Mouse (Mus musculus) right cerebral cortex, adult 18-20 months (tissue): ENCODE data around the gene Dach1.

Source experiments
- DNase-seq: peaks from one replicate; pipeline ENCODE4 v3.0.0; 2022; ENCODE audit warnings: mixed read lengths

Dach1 gene

DNA sequence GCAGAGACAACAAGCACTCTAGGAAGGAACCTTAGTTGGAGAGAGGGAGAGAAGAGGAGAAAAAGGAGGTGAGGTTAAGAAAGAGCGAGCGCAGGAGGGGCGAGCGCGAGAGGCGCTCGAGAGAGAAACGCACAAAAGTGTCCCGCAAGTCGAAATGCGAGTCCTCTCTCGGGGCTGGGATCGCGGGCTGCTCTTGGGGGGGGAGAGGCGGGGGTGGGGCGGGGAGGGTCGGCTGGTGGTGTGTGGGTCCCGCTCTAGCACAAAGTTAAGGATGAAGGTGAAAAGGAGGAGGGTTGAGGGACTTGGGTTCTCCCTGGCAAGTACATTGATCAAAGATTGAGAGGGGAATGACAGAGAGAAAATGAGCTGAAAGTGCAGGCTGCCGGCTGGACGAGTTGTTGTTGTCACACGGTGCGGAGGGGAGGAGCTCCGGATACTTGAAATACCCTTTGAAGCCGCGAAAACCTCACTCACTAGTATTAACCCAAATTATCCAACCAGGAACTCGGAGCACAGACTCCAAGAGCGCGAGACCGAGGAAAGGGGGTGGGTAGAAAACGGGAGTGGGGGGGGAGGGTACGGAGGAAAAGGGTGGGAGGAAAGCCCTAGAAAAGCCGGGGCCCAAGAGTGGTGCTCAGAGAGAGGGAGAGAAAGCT is at the start of gene Dach1:
Gene Dach1, minus strand, starts transcription at position 345 of the 656 bp plus-strand sequence.
- peak; percentile 38 for DNase-seq

GRCm38 (mm10) chr14:98200089-98200488 is 30.5 kb upstream of the Dach1 start:
- DNase-seq: no peak

DNA sequence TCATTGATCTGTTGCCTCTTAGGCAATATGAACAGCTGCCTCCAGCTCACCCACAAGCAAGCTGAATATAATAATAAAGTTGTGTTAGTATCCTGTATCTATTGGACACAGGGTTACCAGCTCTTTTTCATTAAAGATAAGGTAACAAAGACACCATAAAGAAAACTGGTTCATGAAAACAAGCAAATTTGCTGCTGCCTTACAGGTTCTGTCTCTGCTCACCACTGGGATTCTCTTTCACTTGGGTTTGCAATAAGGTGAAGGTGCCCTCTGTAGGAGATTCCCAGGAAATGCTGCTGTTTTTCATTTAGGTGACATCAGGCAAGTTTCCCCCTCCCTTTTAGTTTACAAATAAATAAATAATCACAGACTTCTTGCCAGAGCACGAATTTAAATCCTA is 12.0 kb upstream of the Dach1 start:
- DNase-seq: no peak

GRCm38 (mm10) chr14:98173831-98174230 is 4.3 kb upstream of the Dach1 start:
- no peak for DNase-seq

- DNase-seq: no peak
Observed at GRCm38 (mm10) chr14:98172394-98172905, 2.9 kb upstream of the Dach1 start.

DNA sequence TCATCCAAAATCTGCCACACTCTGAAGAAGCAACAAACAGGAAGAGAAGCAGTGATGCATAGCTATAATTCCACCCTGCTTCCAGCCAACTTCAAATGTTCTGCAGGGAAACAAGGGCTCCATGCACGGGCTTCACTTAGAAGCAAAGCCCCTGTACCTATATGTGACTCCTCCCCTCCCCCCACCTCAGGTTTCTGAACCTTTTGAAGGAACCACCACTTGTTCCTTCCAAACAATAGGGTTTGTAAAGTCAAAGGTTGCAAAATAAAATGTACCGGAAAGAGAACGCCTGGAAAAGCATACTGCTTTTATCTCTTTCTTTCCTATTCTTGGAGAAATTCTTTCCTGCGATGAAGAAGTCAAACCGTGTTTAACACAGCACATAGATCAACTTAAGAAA is 2.3 kb upstream of the Dach1 start:
- DNase-seq: no peak

DNA sequence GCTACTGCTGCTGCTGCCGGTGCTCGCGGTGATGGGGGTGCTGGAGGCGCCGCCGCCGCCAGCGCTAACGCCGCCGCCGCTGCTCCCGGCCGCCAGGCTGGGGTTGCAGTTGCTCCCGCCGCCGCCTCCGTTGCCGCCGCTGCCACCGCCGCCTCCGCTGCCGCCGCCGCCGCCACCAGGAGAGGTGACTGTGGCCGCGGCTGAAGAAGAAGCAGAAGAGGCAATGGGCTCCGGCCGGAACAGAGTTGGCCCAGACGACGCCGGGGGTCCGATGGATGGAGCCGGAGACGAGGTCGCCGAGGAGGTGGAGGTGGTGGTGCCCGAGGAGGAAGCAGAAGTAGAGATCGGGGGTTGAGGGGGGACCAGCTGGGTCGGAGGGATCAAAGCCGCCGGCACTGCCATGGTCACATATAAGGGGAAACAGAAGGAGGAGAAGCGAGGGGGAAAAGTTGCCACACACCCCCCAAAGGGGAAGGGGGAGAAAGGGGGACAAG is 610 bp downstream of the Dach1 start:
- DNase-seq: peak; percentile 23

GRCm38 (mm10) chr14:98168039-98168907 is 1.3 kb downstream of the Dach1 start:
- DNase-seq: peak; percentile 26

DNA sequence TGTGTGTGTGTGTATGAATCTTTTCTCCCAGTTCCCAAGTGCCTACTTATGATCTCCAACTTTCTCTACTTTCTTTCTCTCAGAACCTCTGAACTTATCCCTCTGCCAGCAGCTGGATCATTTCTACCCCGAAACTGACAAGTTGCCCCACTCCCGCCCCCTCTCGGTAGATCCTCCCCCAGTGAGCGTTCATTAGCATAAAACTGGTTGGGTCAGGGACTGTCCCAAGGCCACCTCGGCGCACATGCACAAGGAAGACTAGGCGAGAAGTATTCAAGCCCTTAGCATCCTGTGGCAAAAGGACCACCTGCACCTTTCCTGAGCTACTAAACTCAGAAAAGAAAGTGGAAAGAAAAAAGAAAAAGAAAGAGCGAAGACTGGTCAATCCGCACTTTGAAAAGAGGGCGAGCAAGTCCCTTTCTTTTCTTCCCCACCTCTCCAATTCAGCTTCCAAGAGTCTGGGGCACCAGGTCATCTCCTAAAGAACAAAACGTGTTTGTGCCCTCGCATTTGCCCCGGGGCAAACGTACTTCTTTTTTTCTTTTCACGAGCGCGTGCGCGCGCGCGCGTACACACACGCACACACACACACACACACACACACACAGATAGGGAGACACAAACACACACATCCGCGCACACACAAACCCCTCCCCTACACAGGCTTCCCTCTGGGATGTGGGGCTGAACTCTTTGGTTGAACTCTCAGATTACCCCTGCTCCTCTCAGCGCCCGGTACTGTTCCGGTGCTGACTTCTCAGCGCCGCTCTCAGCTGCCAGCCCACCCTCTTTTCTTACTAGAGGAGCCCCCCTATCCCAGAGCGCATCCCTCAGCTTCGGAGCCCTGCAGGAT is 2.2 kb downstream of the Dach1 start:
- DNase-seq: peak; percentile 10

- DNase-seq: no peak
Observed at GRCm38 (mm10) chr14:98166318-98166976, 3.1 kb downstream of the Dach1 start.

GRCm38 (mm10) chr14:98156753-98157152 is 12.8 kb downstream of the Dach1 start:
- no peak for DNase-seq

DNA sequence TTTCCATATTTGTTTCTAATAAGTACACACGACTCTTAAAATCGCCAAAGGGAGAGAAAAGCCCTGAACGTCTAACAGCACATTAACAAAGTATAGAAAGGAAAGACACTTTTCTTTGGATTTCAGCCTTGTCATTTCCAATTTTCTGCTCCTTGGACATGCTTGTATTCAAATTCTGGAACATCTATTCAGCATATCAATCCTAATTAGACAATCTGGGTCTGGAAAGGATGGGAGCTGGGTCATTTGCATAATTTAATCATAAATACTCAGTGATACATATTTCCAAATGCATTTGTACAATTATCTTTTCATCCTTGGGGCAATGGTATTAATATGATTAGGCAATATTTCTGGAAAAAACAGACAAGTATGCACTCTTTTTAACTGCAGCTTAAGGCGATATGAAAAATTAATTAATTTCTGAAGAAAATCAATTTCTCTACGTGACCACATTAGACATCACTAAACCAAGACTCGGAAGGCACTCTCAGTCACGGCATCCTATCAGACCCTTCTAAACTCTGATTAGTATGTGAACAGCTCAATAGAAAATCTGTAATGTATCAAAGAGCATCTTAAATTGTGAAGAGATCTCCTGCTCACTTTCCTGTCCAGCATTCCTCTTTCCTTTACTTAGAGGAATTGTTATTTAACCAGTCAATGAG is 13.7 kb downstream of the Dach1 start:
- no peak for DNase-seq

GRCm38 (mm10) chr14:98154832-98155422 is 14.6 kb downstream of the Dach1 start:
- no peak for DNase-seq

DNA sequence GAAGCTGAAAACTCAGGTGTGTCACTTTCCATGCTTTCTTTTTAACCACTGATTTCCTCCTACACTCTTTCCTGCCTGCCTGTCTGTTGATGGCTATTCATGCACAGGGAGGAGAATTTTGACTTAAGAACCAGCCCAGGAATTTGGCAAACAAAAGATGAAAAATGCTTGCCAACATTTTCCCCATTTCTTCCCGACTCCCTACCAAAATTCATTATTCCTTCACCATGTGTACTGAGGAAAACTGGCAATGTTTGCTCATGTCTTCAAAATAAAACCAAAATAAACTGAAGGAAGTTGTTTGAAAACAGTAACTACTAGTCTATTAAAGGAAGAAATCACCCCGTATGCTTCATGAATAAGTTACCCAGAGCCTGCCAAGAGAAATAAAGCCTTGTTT is 27.8 kb downstream of the Dach1 start:
- no peak for DNase-seq

DNA sequence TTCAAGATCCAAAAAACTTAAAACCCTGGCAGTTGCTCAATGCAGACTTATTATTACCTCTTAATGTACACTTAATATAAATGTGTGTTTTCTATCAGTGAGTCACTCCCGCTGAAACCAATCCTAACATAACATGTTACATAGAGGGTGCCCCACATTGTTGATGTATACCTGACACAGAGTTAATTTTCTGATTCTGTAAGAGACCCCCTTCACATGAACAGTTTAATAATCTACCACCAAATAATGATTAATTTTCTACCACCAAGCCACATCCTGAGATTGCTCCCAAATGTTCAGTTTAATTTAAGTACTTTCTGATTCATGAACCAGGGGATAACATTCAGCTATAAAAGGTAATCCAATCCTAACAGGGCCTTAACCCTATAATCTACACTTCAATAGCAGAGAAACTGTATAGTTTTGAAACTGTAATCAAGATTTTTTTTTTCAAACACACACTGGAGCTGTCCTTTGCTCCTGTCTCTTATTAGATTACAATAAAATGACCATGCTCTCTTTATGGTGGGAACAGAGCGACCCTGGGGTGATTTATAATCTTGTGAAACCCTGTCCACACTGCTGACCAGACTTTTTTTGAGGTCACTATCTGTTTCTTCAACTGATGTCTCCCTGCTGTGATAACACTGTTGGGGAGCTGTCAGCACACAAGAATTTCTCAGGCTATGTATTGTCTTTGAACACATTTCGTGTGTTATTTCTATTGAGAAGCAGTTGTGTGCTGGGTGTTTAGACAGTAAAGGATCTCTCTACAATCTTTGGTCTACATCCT is 30.5 kb downstream of the Dach1 start:
- no peak for DNase-seq

DNA sequence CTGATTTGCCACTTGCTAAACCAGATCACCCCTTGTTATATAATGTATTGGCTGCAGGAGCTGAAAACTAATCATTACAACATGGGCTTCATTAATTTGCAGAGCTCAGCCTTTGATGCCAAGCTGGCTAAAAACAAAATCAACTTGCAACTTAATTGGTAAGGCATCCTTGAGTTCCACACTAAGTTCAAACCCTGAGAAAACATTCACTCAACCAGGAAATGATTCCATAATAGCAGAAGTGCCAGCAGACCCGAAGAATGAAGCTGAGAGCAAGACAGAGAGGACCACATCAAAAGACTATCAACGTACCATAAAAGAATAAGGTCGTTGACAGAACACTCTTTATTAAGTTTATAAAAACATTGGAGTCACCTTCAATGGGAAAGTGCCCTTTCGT is 35.0 kb downstream of the Dach1 start:
- no peak for DNase-seq

- DNase-seq: no peak
Observed at GRCm38 (mm10) chr14:98123032-98123431, 46.5 kb downstream of the Dach1 start.

GRCm38 (mm10) chr14:98116627-98117026 is 52.9 kb downstream of the Dach1 start:
- DNase-seq: no peak

GRCm38 (mm10) chr14:98113106-98113505 is 56.5 kb downstream of the Dach1 start:
- no peak for DNase-seq

DNA sequence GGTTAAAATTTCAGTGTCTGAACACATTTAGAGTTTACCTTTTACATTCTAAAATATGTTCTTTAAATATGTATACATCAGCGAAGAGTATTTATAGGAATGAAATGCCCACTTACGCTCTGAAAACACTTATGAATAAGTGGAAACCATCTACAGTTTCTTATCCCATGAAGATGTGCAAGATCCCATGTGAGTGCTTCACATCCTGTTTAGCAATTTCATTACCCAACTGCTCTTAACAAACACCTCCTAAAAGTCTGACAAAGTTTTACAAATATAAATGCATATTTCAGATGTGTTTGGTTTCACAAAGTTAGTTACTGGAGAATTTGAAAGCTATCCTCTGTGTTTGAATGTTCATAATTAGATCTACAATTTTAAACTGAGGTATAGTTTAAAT is 59.6 kb downstream of the Dach1 start:
- DNase-seq: no peak

DNA sequence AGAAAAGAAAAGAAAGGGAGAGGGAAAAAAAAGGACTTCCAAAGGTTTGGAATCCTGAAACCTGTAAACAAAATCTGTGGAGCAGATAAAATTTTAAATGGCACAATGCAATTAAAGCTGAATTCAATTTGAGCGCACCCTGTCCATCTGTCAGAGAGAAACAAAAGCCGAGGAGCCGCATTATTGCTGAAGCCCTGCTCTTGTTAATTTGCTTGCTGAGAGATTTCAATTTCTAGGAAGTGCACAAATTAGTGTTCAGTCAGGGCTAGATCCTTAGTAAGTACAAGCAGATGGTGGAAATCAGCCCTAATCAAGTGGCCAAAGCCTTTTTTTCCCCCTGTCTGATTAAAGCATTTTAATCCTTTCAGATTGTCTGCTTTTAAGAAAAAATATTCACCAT is 60.8 kb downstream of the Dach1 start:
- no peak for DNase-seq
